Mouse (Mus musculus): ENCODE measurements around the gene Ralgapa2. TPM values are rescaled to one million over a fixed set of nuclear protein-coding genes. Genes with fewer than 3 reads are reported as not detected.

Gene Ralgapa2
- total RNA-seq, 1 experiment from 2014 or later: 23.9 TPM

DNA sequence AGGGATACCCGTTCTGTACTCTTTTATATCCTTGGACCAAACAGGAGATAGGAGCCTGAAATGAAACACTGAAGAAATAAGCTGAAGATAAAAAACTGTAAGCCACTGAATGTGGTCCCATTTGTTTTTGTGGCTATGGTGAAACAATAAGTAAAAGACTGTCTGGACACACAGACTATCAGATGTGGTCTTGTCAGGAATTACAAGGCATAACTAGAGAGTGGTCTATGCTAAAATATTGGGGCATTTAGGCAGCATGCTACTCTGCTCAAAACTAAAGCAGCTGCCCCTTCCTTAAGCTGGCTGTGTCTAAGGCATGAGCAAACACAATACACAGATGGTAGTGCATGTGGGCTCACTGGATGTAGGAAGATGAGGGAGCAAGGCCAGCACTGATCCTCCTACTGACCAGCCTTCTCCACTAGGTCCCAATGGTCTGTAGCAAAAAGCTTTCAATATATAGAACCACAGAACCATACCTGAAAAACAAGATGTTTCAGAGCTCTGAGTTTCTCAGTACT, 211.6 kb downstream of the Ralgapa2 start:
- ATAC-seq (replicated peaks in 1 of 2; ENCODE audit: insufficient read depth in 1 of 2, low FRiP score in 2 of 2, low TSS enrichment in 1 of 2, low read depth in 1 of 2, poor library complexity in 2 of 2, severe bottlenecking in 2 of 2): no peak

DNA sequence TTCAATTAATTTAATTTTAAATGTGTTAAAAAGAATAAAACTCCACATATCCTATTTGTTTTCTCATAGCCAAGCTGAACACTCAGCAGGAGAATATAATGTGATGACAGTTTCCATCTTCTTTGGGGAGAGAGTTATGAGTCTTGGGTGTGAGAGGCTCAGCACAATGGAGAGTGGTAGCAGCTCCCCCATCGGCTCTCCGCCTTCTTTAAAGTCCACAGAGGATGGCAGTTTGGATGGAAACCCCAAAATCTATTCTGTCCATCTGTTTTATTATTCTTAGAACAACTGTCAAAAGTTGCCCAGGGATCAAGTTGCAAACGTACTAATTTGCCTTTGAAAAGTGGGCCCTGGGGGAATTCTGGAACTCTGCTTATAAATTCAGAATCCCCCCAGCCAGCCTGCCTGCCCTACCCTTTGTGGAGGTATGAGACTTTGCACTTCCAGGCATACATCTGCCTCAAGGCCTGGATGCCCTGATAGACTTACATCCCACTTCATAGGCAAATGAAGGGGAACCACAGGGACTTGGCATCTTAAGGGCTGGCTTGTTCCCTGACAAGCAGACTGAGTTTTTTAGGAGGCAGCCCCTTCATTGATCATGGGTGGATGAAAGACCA, 212.2 kb downstream of the Ralgapa2 start:
- no peak for ATAC-seq (replicated peaks in 1 of 2; ENCODE audit: insufficient read depth in 1 of 2, low FRiP score in 2 of 2, low TSS enrichment in 1 of 2, low read depth in 1 of 2, poor library complexity in 2 of 2, severe bottlenecking in 2 of 2)

DNA sequence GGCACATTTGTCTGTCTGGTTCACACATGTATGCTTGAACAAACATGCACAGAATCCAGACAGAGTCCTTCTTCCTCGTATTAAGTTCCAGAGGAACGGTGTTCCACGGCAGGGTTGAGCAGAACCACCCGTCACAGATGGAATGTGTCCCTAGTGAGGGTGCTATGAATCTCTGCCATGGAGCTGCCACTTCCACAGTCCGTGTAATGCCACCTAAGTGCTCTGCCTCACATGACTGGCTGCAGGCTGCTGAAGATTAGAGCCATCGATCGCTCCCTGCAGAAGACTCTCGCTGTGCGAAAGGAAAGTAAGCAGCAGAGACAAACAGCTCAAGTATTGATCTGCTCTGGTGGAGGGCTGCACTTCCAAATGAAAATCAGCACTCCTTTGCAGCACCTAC, 218.6 kb downstream of the Ralgapa2 start:
- no peak for ATAC-seq (replicated peaks in 1 of 2; ENCODE audit: insufficient read depth in 1 of 2, low FRiP score in 2 of 2, low TSS enrichment in 1 of 2, low read depth in 1 of 2, poor library complexity in 2 of 2, severe bottlenecking in 2 of 2)

DNA sequence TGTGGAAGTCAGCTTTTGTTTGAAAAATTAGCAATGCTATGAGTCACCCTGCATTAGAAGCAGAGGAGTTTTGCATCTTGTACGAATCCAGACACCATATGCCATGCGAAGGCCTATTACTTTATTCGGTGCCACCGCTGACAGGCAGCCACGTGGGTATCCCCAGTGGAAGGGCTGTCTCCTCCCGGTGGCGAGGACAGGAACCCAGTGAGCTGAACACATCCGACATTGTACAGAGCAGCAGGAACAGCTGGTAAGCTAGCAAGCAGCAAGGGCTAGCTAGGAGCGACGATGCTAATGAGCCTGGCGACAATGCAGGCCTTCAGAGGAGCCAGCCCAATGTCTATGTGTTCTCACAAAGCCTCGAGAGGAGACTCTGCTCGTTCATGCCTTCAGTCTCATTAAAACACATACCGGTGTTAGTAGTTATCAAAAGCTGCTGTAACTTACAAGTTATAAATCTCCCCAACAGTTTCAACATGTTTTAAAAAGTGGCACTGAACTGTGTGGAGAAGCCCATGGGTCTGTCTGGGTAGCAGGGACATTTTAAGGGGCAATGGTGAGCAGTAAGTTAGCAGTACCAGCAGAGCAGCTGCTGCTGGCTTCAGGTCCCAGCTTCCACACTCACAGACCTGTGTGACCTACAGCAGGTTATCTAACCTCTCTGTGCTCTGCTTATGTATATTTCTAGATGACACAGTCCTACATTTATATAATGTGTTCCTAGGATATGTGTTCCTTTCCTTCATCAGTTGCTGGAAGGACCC, 221.1 kb downstream of the Ralgapa2 start:
- no peak for ATAC-seq (replicated peaks in 1 of 2; ENCODE audit: insufficient read depth in 1 of 2, low FRiP score in 2 of 2, low TSS enrichment in 1 of 2, low read depth in 1 of 2, poor library complexity in 2 of 2, severe bottlenecking in 2 of 2)

DNA sequence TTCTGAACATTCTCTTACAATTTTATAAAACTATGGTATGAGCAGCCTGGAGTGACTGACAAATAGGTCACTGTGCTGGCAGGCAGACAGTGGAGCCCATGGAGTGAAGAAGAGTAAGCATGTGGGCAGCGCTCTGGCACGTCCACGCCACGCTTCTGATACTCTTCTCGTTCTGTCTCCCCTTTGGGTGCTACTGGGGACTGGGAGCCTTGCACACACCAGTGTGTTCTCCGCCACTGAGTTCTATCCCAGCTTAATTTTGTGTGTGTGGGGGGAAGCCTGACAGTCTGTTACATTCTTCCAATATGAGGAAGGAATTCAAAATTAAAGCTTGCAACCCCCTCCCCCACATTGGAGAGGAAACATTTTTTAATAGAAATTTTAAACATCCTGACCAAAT, 221.8 kb downstream of the Ralgapa2 start:
- no peak for ATAC-seq (replicated peaks in 1 of 2; ENCODE audit: insufficient read depth in 1 of 2, low FRiP score in 2 of 2, low TSS enrichment in 1 of 2, low read depth in 1 of 2, poor library complexity in 2 of 2, severe bottlenecking in 2 of 2)

DNA sequence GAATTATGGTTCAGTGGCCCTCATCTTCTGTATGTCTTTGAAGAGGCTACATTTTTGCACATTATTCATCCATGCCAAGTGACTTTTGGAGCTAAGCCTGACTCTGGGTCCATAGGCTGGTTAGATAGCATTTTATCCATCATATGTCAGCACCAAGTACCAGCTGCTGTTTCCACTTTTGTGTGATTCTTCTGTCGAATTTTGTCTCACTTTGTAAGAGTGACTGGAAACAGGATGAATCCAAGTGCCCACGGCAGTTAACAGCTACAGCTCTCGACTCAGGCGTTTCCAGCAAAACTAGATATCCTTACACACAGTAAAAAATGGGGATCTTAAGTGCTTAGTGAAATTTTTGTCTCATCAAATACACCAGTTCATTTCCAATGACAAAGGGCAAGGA, 222.8 kb downstream of the Ralgapa2 start:
- ATAC-seq (replicated peaks in 1 of 2; ENCODE audit: insufficient read depth in 1 of 2, low FRiP score in 2 of 2, low TSS enrichment in 1 of 2, low read depth in 1 of 2, poor library complexity in 2 of 2, severe bottlenecking in 2 of 2): no peak

DNA sequence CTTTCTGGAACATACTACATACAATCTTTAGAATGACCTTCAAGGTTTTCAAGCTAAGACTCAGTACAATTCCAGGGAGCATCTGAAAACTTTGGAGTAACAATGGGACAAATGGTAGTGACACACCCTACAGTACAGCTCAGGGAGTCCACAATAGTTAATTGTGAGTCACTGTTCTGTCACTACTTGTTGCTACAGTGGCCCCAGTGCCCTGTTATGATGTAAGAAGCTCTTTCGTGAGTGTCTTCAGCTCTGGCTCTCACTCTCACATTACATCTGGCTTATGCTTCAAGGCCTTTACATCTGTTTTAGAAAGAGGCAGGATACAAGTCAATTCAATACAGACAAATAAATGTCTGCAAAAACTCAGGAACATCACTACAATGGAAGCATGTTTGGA, 223.8 kb downstream of the Ralgapa2 start:
- ATAC-seq (replicated peaks in 1 of 2; ENCODE audit: insufficient read depth in 1 of 2, low FRiP score in 2 of 2, low TSS enrichment in 1 of 2, low read depth in 1 of 2, poor library complexity in 2 of 2, severe bottlenecking in 2 of 2): no peak

DNA sequence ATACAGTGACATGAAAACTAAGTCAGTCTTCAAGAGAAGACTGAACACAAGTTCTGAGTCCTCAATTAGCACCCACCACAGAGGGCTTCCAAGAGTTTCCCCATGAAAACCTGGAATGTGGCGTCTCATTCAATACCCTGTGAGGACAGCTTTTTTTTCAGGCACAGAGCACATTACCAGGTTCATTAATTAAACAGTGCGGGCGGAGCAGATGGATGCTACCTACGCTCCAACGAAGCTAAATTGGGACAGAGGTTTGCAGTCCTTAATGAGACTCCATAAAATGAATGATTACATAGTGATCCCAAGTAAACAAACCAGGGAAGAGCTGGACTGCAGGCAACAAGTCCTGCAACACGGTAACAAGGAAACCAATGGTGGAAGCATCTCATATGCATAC, 224.6 kb downstream of the Ralgapa2 start:
- ATAC-seq (replicated peaks in 1 of 2; ENCODE audit: insufficient read depth in 1 of 2, low FRiP score in 2 of 2, low TSS enrichment in 1 of 2, low read depth in 1 of 2, poor library complexity in 2 of 2, severe bottlenecking in 2 of 2): no peak

DNA sequence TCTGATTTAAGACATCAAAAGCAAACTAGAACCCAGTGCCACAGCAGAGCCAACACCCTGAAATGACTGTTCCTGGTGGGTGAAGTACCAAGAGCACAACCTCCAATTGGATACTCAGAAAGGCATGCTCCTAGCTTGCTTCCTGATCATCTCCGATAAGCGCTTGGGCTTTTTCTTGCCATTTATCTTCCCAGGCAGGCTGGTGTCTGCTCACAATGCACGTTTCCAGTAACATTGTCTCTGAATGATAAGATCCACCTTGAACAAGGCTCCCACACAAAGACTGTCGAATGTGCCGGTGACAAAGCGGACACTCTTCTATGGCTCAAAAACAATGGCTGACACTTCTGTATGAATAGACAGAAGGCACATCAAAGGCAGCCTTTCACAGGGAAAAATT, 230.8 kb downstream of the Ralgapa2 start:
- no peak for ATAC-seq (replicated peaks in 1 of 2; ENCODE audit: insufficient read depth in 1 of 2, low FRiP score in 2 of 2, low TSS enrichment in 1 of 2, low read depth in 1 of 2, poor library complexity in 2 of 2, severe bottlenecking in 2 of 2)

DNA sequence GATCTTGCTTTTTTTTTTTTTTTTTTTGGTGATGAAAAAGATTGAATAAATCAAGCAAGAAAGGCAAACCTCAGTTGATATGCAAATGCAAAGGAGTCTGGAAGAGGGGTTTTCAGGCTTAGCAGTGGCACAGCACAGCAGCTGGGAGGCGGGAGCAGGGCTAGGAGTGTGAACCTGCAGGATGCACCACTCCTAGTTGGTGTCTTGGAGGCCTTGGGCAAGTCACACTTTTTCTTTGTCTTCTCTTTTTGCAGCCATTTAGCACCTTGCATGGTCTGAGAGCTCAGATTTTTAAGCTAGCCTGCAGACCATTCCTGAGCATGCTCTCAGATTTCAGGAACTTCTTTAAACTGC, 231.2 kb downstream of the Ralgapa2 start:
- ATAC-seq (replicated peaks in 1 of 2; ENCODE audit: insufficient read depth in 1 of 2, low FRiP score in 2 of 2, low TSS enrichment in 1 of 2, low read depth in 1 of 2, poor library complexity in 2 of 2, severe bottlenecking in 2 of 2): no peak

DNA sequence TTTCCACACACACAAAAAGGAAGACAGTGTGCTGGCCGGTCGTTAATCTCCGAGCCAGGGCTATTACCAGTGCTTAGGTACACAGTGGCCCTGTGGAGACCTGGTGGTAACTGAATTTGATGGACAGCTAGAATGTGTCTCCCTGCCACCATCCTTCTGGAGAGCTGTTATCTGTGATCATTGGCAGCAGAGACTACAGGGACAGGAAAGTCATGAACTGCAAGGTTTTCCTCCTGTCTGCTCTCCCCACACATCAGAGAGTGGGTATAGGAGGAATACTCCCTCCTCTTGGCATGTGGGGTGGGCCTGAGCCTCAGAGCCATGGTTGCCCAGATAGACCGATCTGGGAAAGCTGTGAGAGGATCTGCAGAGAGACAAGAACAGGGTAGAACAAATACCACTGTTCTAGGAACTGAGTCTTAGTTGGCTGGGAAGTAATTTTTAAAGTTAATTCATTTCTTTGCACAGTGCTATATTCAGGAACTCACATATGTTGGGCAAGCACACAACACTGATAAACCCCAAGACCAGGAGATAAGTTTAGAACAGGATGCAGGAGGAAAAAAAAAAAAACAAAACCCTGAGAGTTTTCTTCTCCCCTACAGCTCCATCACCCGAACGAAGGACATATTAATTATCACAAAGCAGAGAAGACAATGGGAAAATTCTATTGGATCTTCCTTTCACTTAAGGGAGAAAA, 231.8 kb downstream of the Ralgapa2 start:
- no peak for ATAC-seq (replicated peaks in 1 of 2; ENCODE audit: insufficient read depth in 1 of 2, low FRiP score in 2 of 2, low TSS enrichment in 1 of 2, low read depth in 1 of 2, poor library complexity in 2 of 2, severe bottlenecking in 2 of 2)

DNA sequence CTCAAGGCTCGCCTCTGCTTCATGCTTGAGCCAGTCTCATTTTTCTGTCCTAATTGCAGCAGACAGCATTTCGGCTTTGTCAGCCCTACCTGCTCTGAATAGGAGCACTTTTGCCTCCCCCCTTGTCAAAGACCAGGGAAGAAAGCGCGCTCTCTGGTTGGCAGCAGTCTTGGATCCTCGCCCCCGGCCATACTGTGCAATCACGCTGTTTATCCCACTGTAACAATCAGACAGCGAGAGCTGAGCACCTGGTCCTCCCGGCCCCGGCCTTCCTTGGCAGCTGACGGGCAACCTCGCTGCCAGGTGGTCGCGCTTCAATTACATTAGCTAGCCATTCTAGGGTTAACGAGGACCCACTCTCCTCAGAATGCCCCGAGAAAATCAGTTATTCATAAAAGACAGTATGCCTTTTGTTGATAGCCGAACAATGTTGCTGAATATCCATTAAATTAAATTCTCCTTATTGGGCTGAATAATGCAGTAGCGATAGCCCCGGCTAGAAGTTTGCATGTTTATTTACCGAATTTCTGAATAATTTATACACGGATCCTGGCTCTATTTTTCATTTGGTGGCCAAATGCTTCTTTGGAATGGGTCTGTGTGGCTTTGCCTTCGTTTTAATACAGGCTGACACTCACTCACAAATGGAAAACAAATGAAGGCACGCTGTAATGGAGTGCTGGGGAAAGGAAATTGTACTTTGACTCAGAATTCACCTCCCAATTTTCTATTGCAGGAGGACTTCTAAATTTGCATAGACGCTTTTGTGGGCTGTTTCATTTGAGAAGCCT, 232.5 kb downstream of the Ralgapa2 start:
- no peak for ATAC-seq (replicated peaks in 1 of 2; ENCODE audit: insufficient read depth in 1 of 2, low FRiP score in 2 of 2, low TSS enrichment in 1 of 2, low read depth in 1 of 2, poor library complexity in 2 of 2, severe bottlenecking in 2 of 2)

DNA sequence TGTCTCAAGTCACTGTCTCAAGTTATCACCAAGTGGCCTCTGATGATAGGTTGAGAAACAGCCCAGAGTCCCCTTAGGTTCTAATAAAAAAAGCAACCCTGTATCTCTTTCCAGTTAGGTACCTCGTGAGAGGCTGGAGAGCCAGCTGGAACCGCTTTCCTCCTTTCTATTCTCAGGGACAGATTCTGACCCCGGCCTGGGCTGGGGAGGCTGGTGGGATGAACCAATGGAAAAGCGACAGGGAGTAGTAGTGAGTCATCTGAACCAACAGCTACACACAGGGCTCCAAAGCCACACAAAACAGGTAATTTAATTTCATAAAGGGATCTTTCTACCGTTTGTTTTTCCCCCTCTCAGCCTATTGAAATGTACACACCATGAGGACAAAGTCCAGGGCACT, 233.8 kb downstream of the Ralgapa2 start:
- ATAC-seq (replicated peaks in 1 of 2; ENCODE audit: insufficient read depth in 1 of 2, low FRiP score in 2 of 2, low TSS enrichment in 1 of 2, low read depth in 1 of 2, poor library complexity in 2 of 2, severe bottlenecking in 2 of 2): no peak

DNA sequence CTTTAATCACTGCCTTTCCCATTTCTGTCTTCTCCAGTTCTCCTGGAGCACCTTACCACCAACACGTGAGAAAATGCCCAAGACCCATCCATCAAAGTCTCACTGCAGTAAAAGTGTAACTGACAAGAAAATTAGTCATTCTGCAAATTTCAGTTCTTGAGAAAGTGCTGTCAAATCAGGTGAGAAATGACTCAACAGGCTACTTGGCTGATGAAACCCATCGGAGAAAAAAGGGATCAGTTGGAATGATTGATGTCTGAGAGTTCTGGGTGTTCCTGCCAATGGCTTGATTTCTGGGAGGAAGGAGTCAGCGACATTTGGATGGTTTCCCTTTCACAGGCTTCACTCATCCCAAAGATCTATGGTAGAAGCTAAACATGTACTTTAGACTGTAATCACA, 245.6 kb downstream of the Ralgapa2 start:
- no peak for ATAC-seq (replicated peaks in 1 of 2; ENCODE audit: insufficient read depth in 1 of 2, low FRiP score in 2 of 2, low TSS enrichment in 1 of 2, low read depth in 1 of 2, poor library complexity in 2 of 2, severe bottlenecking in 2 of 2)

DNA sequence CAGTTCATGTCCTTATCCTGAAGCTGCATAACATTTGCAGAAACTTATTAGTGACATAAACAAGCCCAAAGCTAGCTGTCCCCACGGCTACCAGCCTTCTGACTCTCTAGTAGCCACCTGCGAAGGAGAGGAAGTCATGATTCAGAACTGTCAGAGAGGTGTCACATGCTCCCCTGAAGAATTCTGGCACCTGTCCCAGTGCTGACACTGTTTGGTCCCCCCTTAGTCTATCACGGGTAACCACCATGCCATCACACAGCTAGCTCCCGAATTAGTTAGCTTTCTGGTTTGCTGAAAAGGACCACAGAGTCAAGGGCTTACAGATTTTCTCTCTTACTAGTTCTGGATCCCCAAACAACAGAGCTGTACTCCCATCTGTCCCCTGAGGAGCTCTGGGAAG, 247.1 kb downstream of the Ralgapa2 start:
- peak; percentile 84 to 94 for ATAC-seq (replicated peaks in 1 of 2; ENCODE audit: insufficient read depth in 1 of 2, low FRiP score in 2 of 2, low TSS enrichment in 1 of 2, low read depth in 1 of 2, poor library complexity in 2 of 2, severe bottlenecking in 2 of 2)

DNA sequence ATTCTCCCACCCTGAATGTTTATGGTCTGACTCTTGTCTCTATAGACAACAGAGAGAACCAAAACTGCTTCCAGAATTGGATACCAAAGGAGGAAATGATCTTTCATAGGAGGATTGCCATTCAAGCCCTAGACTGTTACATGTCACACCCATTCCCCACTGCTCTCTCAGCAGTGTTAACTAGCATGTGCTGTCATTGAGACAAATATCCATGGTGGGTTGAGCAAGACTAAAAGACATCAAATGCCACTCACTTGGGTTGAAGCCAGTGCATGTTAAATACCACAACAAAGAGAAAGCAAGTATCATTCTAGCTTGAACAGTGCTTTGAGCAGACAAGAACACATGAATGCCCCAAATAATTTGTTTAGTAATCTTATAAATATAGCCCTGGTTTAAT, 249.2 kb downstream of the Ralgapa2 start:
- no peak for ATAC-seq (replicated peaks in 1 of 2; ENCODE audit: insufficient read depth in 1 of 2, low FRiP score in 2 of 2, low TSS enrichment in 1 of 2, low read depth in 1 of 2, poor library complexity in 2 of 2, severe bottlenecking in 2 of 2)

DNA sequence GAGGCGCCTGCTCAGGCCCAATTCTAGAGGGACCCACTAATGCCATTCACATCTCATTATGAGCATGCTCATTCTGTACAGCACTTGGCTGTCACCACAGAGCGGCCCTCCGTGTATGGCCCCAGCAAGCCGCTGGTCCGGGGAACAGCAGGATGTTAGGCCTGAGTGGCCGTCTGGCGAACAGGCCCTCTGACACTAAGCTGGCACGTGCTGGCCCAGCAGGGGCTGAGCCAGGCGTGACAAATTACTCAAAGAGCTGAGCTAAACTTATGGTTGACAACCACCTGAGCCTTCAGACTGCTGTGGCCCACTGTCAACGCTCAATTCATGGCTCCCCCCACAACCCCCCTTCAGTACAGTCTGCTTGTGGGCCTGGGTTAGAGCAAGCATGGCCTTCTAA, 249.9 kb downstream of the Ralgapa2 start:
- no peak for ATAC-seq (replicated peaks in 1 of 2; ENCODE audit: insufficient read depth in 1 of 2, low FRiP score in 2 of 2, low TSS enrichment in 1 of 2, low read depth in 1 of 2, poor library complexity in 2 of 2, severe bottlenecking in 2 of 2)

DNA sequence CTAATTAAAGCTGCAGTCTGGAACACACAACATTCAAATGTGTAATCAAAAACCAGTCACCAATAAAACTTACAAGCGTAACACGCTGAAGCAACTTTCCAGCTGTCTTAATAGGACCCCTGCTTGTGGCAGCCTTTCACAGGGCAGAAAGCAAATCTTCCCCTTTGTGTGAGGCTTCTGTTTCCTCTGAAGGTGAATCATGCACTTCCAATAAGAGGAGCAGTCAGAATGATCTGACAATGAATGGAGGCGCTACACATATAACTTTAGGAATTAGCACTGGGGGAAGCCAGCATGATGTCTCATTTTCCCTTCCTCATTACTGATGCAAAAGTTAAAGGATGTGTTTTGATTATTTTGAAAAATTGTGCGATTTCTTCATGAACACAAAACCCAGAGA, 251.0 kb downstream of the Ralgapa2 start:
- ATAC-seq (replicated peaks in 1 of 2; ENCODE audit: insufficient read depth in 1 of 2, low FRiP score in 2 of 2, low TSS enrichment in 1 of 2, low read depth in 1 of 2, poor library complexity in 2 of 2, severe bottlenecking in 2 of 2): no peak

All from hematopoietic stem cell, adult 5-6 weeks (primary cell).